Mouse (Mus musculus) thymus, adult 2 months (tissue): Measurements from ENCODE around the gene Osbp. TPM values are rescaled to one million over a fixed set of nuclear protein-coding genes. Genes with fewer than 3 reads are reported as not detected.
A peak's percentile ranks its signal among the peaks of the same experiment; 100 is the strongest.

Experiments
- DNase-seq: peaks from one replicate; pipeline ENCODE4 v3.0.0; 2021
- H3K27ac ChIP-seq: fragments of 200-500 bp; 2 replicates; pipeline ENCODE4 v1.5.1; 2012; ENCODE audit warnings: low read length, control low read depth; ENCODE audit not compliant: control insufficient read depth, insufficient read depth
- H3K27me3 ChIP-seq: fragments of 200-500 bp; 2 replicates; pipeline ENCODE4 v1.6.1; 2012; ENCODE audit warnings: mild to moderate bottlenecking, low read length, moderate library complexity, mixed read lengths; ENCODE audit not compliant: control insufficient read depth, insufficient read depth
- H3K36me3 ChIP-seq: fragments of 200-500 bp; 2 replicates; pipeline ENCODE4 v1.6.1; 2012; ENCODE audit warnings: mild to moderate bottlenecking, low read length, moderate library complexity; ENCODE audit not compliant: control insufficient read depth, insufficient read depth
- H3K4me1 ChIP-seq: fragments of 200-500 bp; replicated peaks from 2 replicates; pipeline ENCODE4 v1.6.1; 2012; ENCODE audit warnings: low read length; ENCODE audit not compliant: control insufficient read depth, insufficient read depth
- H3K4me3 ChIP-seq: fragments of 200-500 bp; 2 replicates; pipeline ENCODE4 v1.5.1; 2012; ENCODE audit warnings: mild to moderate bottlenecking, low read length, control low read depth, moderate library complexity; ENCODE audit not compliant: control insufficient read depth, insufficient read depth
- CTCF ChIP-seq: fragments of 200-500 bp; IDR thresholded peaks from 2 replicates; pipeline ENCODE4 v1.5.1; 2012; ENCODE audit warnings: mild to moderate bottlenecking, control low read depth, low read length, moderate library complexity, borderline replicate concordance; ENCODE audit not compliant: control insufficient read depth, poor library complexity, insufficient read depth; ENCODE audit errors: extremely low read depth
- POLR2A ChIP-seq: fragments of 200-500 bp; IDR thresholded peaks from 2 replicates; pipeline ENCODE4 v1.6.1; 2012; ENCODE audit warnings: mild to moderate bottlenecking, low read length, control low read depth, moderate library complexity; ENCODE audit not compliant: control insufficient read depth, poor library complexity, insufficient read depth; ENCODE audit errors: extremely low read depth
- WGBS: fragments of 180-500 bp; shearing (Covaris S2); methylation state at CpG from one replicate; pipeline ENCODE4 v1.1.7; 2018; 5-methylcytosine and 5-hydroxymethylcytosine counted together
- polyA plus RNA-seq: library from polyadenylated mRNA; depleted of rRNA; stranded (reverse); fragments of >200 nt; gene quantifications from 2 replicates; pipeline ENCODE4 v1.2.3, GENCODE M21; 2012

Osbp gene
- polyA plus RNA-seq, 1 experiment: 24.5 TPM

GRCm38 (mm10) chr19:12010916-12011559 is 45.3 kb downstream of the Osbp start:
- DNase-seq: peak; percentile 73

GRCm38 (mm10) chr19:12011560-12012556 is 46.1 kb downstream of the Osbp start:
- DNase-seq: peak; percentile 87
- H3K36me3 ChIP-seq: no peaks in the 10 kb centered on the region
- peak overlapping the region; percentile 36; the same call in 1 of the 2 replicates for H3K27ac ChIP-seq
- peak overlapping the region; percentile 59 for H3K4me3 ChIP-seq
- WGBS: under 1% methylated on average over 49 of the region's 49 CpGs
- peaks cover 6% of the 10 kb centered on the region for H3K4me1 ChIP-seq
- H3K27me3 ChIP-seq: no peaks in the 10 kb centered on the region
- TF ChIP-seq CTCF (peak; percentile 85), POLR2A (no peak)

More at GRCm38 (mm10) chr19:12010916-12011559, 45.3 kb downstream of the Osbp start:
- TF ChIP-seq POLR2A (no peak), CTCF (no peak)
- Histone ChIP-seq H3K27me3 (no peaks in the 10 kb centered on the region), H3K36me3 (no peaks in the 10 kb centered on the region), H3K4me3 (peak overlapping the region; percentile 87), H3K4me1 (peaks cover 6% of the 10 kb centered on the region), H3K27ac (peak overlapping the region; percentile 71; the same call in 1 of the 2 replicates)
- under 1% methylated on average over 26 of the region's 26 CpGs for WGBS

GRCm38 (mm10) chr19:12012615-12013014 is 46.9 kb downstream of the Osbp start:
- 1% methylated on average over 10 of the region's 10 CpGs for WGBS
- no peak overlapping the region; the same call in 1 of the 2 replicates for H3K4me3 ChIP-seq
- no peaks in the 10 kb centered on the region for H3K36me3 ChIP-seq
- no peak for DNase-seq
- TF ChIP-seq POLR2A (no peak), CTCF (no peak)
- H3K27me3 ChIP-seq: no peaks in the 10 kb centered on the region
- no peak overlapping the region for H3K27ac ChIP-seq
- peaks cover 6% of the 10 kb centered on the region for H3K4me1 ChIP-seq

GRCm38 (mm10) chr19:12013228-12013627 is 47.5 kb downstream of the Osbp start:
- no peaks in the 10 kb centered on the region for H3K36me3 ChIP-seq
- no peaks in the 10 kb centered on the region for H3K27me3 ChIP-seq
- peaks cover 6% of the 10 kb centered on the region for H3K4me1 ChIP-seq
- DNase-seq: peak; percentile 53
- no peak overlapping the region; the same call in 1 of the 2 replicates for H3K27ac ChIP-seq
- peak overlapping the region; percentile 10; the same call in 1 of the 2 replicates for H3K4me3 ChIP-seq
- TF ChIP-seq POLR2A: no peak
- TF ChIP-seq CTCF: no peak
- WGBS: 5% methylated on average over 10 of the region's 12 CpGs

- Histone ChIP-seq H3K36me3 (no peaks in the 10 kb centered on the region), H3K27ac (no peak overlapping the region), H3K4me3 (no peak overlapping the region), H3K4me1 (no peaks in the 10 kb centered on the region), H3K27me3 (no peaks in the 10 kb centered on the region)
- DNase-seq: no peak
- no peak for TF ChIP-seq POLR2A
- no peak for TF ChIP-seq CTCF
- WGBS: 87% methylated on average over 8 of the region's 8 CpGs
Observed at GRCm38 (mm10) chr19:12015708-12016107, 50.0 kb downstream of the Osbp start.

GRCm38 (mm10) chr19:12016192-12016591 is 50.5 kb downstream of the Osbp start:
- TF ChIP-seq CTCF (no peak), POLR2A (no peak)

More at GRCm38 (mm10) chr19:12016192-12016591, 50.5 kb downstream of the Osbp start:
- no peaks in the 10 kb centered on the region for H3K4me1 ChIP-seq
- DNase-seq: no peak
- H3K36me3 ChIP-seq: no peaks in the 10 kb centered on the region
- H3K27me3 ChIP-seq: no peaks in the 10 kb centered on the region
- H3K27ac ChIP-seq: no peak overlapping the region
- H3K4me3 ChIP-seq: no peak overlapping the region
- 98% methylated on average over 4 of the region's 4 CpGs for WGBS
